Mouse (Mus musculus): ENCODE results near the gene Klc4. TPM values are rescaled to one million over a fixed set of nuclear protein-coding genes. Genes with fewer than 3 reads are reported as not detected.

The Klc4 gene
- polyA plus RNA-seq, 1 experiment from 2014 or later, result 12.3 TPM

Other genes with a start within 250 kb of the Klc4 start
- gene Crip3, start 217.1 kb downstream of the Klc4 start, polyA plus RNA-seq (2014; fragmentation: Nextera tagmentation; extraction: Ambion mirVana), result 0.38 and 0.53 TPM in 2 replicates
- gene Slc22a7, start 207.6 kb downstream of the Klc4 start, polyA plus RNA-seq (2014; fragmentation: Nextera tagmentation; extraction: Ambion mirVana), result not detected in 2 replicates
- 0.03 and 0.07 TPM in 2 replicates for gene Ttbk1, start 158.3 kb downstream of the Klc4 start, polyA plus RNA-seq (2014; fragmentation: Nextera tagmentation; extraction: Ambion mirVana)
- gene Dnph1, start 149.3 kb downstream of the Klc4 start, polyA plus RNA-seq (2014; fragmentation: Nextera tagmentation; extraction: Ambion mirVana), result 63.6 and 65.0 TPM in 2 replicates
- gene Cul9, start 99.6 kb downstream of the Klc4 start, polyA plus RNA-seq (2014; fragmentation: Nextera tagmentation; extraction: Ambion mirVana), result 1.1 and 1.2 TPM in 2 replicates
- 5.6 and 9.2 TPM in 2 replicates for gene Srf, start 89.8 kb downstream of the Klc4 start, polyA plus RNA-seq (2014; fragmentation: Nextera tagmentation; extraction: Ambion mirVana)
- 24.5 and 24.7 TPM in 2 replicates for gene Ptk7, start 16.5 kb downstream of the Klc4 start, polyA plus RNA-seq (2014; fragmentation: Nextera tagmentation; extraction: Ambion mirVana)
- 151 and 165 TPM in 2 replicates for gene Mrpl2, start 207 bp upstream of the Klc4 start, polyA plus RNA-seq (2014; fragmentation: Nextera tagmentation; extraction: Ambion mirVana)
- gene Cul7, start 4.3 kb upstream of the Klc4 start, polyA plus RNA-seq (2014; fragmentation: Nextera tagmentation; extraction: Ambion mirVana), result 24.1 and 28.2 TPM in 2 replicates
- gene Rrp36, start 28.3 kb upstream of the Klc4 start, polyA plus RNA-seq (2014; fragmentation: Nextera tagmentation; extraction: Ambion mirVana), result 52.0 and 56.5 TPM in 2 replicates
- 119 and 121 TPM in 2 replicates for gene Mea1, start 32.8 kb upstream of the Klc4 start, polyA plus RNA-seq (2014; fragmentation: Nextera tagmentation; extraction: Ambion mirVana)
- gene Klhdc3, start 34.9 kb upstream of the Klc4 start, polyA plus RNA-seq (2014; fragmentation: Nextera tagmentation; extraction: Ambion mirVana), result 121 and 128 TPM in 2 replicates
- gene Ppp2r5d, start 59.1 kb upstream of the Klc4 start, polyA plus RNA-seq (2014; fragmentation: Nextera tagmentation; extraction: Ambion mirVana), result 73.9 and 80.4 TPM in 2 replicates
- gene Pex6, start 65.4 kb upstream of the Klc4 start, polyA plus RNA-seq (2014; fragmentation: Nextera tagmentation; extraction: Ambion mirVana), result 19.9 and 20.5 TPM in 2 replicates
- gene Gnmt, start 83.1 kb upstream of the Klc4 start, polyA plus RNA-seq (2014; fragmentation: Nextera tagmentation; extraction: Ambion mirVana), result 6.2 and 6.7 TPM in 2 replicates
- 55.8 and 60.8 TPM in 2 replicates for gene Cnpy3, start 106.2 kb upstream of the Klc4 start, polyA plus RNA-seq (2014; fragmentation: Nextera tagmentation; extraction: Ambion mirVana)
- 0.94 and 1.0 TPM in 2 replicates for gene Ptcra, start 117.7 kb upstream of the Klc4 start, polyA plus RNA-seq (2014; fragmentation: Nextera tagmentation; extraction: Ambion mirVana)
- gene 2310039H08Rik, start 126.6 kb upstream of the Klc4 start, polyA plus RNA-seq (2014; fragmentation: Nextera tagmentation; extraction: Ambion mirVana), result 76.6 and 82.5 TPM in 2 replicates
- 195 and 201 TPM in 2 replicates for gene Rpl7l1, start 136.7 kb upstream of the Klc4 start, polyA plus RNA-seq (2014; fragmentation: Nextera tagmentation; extraction: Ambion mirVana)
- 6.3 and 7.4 TPM in 2 replicates for gene Bicral, start 212.5 kb upstream of the Klc4 start, polyA plus RNA-seq (2014; fragmentation: Nextera tagmentation; extraction: Ambion mirVana)
- 43.5 and 43.7 TPM in 2 replicates for gene Tbcc, start 244.7 kb upstream of the Klc4 start, polyA plus RNA-seq (2014; fragmentation: Nextera tagmentation; extraction: Ambion mirVana)